Mouse (Mus musculus) thymus, postnatal 0 days (tissue): Measurements from ENCODE around the gene Sdk2. TPM values are rescaled to one million over a fixed set of nuclear protein-coding genes. Genes with fewer than 3 reads are reported as not detected.

Experiments used
- DNase-seq: peaks from one replicate; pipeline ENCODE4 v3.0.0-alpha.2; 2015; ENCODE audit warnings: low spot score
- polyA plus RNA-seq: library from polyadenylated mRNA; unstranded; fragments of >200 nt; fragmentation: Nextera tagmentation; extraction: Ambion mirVana; gene quantifications from 2 replicates; pipeline ENCODE4 v1.2.1, GENCODE M21; 2015

The Sdk2 gene
- polyA plus RNA-seq, 1 experiment from 2014 or later = 0.60 TPM

GRCm38 (mm10) chr11:114047887-114048331 lies 18.9 kb downstream of the Sdk2 start:
- DNase-seq = no peak

DNA sequence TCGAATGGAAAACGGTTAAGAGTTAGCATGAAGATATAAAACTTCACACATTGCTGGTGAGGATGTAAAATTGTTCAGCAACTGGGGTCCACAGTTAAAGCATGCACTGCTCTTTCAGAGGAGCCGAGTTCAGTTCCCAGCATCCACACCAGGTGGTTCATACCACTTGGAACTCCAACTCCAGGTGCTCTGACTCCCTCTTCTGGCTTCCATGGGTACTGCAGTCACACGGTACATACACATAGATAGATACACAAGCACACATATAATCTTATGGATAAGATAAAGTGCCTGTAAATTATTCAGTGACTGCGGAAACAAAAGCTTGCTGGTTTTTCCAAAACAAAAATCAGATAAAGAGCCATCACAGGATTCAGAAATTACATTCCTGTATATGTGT lies 19.9 kb downstream of the Sdk2 start:
- no peak for DNase-seq

DNA sequence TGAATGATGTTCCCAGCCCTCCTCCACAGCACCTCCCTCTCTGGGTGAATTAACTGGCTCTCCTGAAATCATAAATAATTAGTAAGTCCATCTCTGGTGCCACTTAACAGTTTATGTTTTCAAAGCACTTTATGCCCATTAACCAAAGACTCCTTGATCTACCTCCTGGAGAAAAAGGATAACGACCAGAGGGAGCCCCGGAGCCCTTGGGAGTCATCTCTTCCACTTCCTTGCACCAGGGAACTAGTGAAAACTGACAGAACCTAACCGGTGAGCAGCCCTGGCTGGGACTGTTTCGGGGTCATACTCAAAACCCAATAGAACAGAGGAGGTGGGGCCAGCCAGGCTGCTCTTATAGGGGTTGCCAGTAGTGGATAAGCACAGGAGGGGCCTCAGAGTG lies 22.5 kb downstream of the Sdk2 start:
- no peak for DNase-seq

- DNase-seq = no peak
Observed at GRCm38 (mm10) chr11:114043530-114043929, 23.3 kb downstream of the Sdk2 start.

- no peak for DNase-seq
Observed at GRCm38 (mm10) chr11:114040391-114041035, 26.3 kb downstream of the Sdk2 start.

DNA sequence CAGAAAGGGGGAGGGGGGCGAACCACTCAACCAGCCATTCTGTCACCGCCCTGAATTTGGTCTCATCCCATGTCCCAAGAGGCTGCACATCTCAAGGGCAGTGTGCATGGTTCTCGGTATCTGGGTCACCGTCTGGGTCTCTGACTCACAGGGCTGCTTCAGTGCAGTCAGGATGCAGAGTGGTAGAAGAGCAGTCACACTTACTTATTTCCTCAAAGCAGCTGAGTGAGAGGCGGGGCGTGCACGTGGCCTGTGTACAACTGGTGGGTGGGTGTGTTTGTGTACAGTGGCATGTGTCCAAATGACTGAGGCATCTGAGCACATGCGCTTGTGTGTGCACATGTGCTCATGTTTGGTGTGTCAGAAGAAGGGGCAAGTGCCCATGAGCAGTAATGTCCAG lies 28.8 kb downstream of the Sdk2 start:
- DNase-seq = no peak

- DNase-seq = no peak
Observed at GRCm38 (mm10) chr11:114031491-114031890, 35.4 kb downstream of the Sdk2 start.

DNA sequence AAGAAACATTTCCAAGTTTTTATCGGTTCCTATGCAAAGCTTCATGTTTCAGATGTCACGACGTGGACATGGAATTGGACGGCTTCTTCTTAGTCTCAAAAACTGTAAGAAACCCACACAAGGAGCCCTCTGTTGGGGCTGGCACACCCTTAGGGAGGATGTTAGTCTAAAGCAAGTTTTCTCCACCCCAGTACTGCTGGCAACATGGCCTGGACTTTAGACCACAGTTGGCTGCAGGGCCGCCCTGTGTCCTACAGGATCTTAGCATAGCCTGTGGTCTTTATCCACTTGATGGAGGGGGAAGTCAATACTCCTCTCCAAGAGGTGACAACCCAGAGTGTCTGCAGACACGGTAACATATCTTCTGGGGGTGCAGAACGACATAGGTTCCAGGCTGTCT lies 36.6 kb downstream of the Sdk2 start:
- no peak for DNase-seq

GRCm38 (mm10) chr11:114028512-114028911 lies 38.3 kb downstream of the Sdk2 start:
- DNase-seq = no peak

- DNase-seq = no peak
Observed at GRCm38 (mm10) chr11:114028021-114028420, 38.8 kb downstream of the Sdk2 start.

GRCm38 (mm10) chr11:114025056-114025455 lies 41.8 kb downstream of the Sdk2 start:
- DNase-seq = no peak

GRCm38 (mm10) chr11:114023965-114024364 lies 42.9 kb downstream of the Sdk2 start:
- no peak for DNase-seq

- DNase-seq = no peak
Observed at GRCm38 (mm10) chr11:114022166-114022565, 44.7 kb downstream of the Sdk2 start.

GRCm38 (mm10) chr11:114019087-114019486 lies 47.8 kb downstream of the Sdk2 start:
- DNase-seq = no peak

DNA sequence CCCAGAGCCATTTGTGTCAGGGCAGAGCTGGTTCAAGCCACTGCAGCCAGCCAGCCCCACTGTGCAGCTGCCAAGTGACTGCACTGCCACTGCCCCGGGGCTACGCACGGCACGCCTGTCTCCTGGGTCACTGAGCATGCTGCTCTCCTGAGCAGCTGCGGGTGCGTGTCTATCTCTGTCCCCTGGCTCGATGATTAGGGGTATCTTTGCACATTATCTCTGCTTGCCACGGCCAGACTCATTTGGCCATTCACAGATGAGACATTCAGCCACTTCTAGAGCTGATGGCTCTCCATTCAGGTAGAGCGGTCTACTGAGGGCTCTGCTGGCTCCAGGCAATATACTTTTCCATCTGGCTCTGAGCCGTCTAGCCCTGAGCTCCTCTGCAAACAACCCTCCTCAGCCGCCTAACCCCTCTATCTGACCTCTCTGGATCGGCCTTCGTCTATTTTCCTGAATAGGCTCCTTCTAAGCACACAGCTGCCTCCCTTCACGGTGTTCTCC lies 49.9 kb downstream of the Sdk2 start:
- no peak for DNase-seq

GRCm38 (mm10) chr11:114016108-114016888 lies 50.5 kb downstream of the Sdk2 start:
- DNase-seq = no peak

- no peak for DNase-seq
Observed at GRCm38 (mm10) chr11:114011523-114011922, 55.3 kb downstream of the Sdk2 start.

GRCm38 (mm10) chr11:114005879-114006278 lies 61.0 kb downstream of the Sdk2 start:
- DNase-seq = no peak

DNA sequence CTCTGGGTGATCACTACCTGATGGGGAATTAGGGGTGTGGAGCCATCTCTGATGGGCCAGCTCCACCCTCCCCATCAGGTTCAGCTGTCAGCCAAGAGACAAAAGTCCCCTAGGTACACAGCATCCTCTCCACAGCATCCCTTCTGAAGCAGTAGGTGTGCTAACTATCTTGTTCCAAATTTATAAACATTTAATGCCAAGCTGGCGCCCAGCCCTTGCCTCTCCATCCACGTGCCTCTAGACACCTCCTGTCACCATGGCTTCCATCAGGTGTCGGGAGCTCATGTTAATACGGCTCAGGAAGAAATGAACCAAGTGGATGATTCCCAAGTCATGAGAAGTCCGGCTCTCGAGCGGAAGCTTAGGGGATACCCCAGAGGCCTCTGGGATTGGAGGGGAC lies 62.2 kb downstream of the Sdk2 start:
- no peak for DNase-seq

DNA sequence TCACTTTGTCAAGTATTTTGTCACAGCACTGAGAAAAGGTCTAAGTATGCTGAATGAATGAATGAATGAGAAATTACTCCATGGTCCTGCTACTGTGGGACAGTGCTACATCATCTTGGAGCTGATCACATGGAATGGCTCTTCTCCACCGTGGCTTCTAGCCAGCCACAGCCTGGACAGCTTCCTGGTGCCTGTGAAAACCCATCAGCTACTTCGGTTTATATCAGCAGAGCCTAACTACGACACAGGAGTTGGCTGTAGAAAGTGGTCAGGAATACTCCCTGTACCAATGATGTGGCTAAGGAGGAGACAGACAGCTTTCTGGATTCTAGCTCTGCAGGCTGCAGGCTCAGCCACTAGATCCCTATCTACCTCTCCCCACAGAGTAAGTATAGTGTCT lies 63.7 kb downstream of the Sdk2 start:
- DNase-seq = no peak

DNA sequence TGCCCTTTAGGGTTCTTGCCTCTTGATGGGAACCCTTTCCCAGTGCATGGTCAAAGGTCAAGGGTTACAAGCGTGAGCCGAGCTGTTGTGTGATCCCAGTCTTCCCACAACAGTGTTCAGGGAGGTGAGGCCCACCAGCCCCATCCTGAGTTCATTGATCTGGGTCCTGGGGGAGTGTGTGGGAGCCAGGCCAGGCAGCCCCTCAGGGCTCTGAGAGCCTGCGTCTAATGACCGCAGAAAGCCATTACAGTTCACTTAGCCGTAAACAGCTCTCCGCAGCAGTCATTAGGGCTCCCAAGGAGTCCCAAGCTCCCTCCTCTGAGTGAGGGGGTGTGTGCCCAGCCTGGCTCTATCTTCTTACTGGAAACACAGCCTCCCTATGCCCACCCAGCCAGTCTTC lies 66.8 kb downstream of the Sdk2 start:
- no peak for DNase-seq

GRCm38 (mm10) chr11:113998702-113999101 lies 68.1 kb downstream of the Sdk2 start:
- DNase-seq = no peak

- no peak for DNase-seq
Observed at GRCm38 (mm10) chr11:113993921-113994320, 72.9 kb downstream of the Sdk2 start.
